Comparison of ENCODE assay signal across 25 mouse cellular contexts in genomic region chr12:80267962-80268361, GRCm38 (mm10).
"Had no signal": no experiment of that assay in that cellular context is flagged by ENCODE, and none has a peak within 500 bp of the region (broad histone marks: within the 10 kb centered on the region; RNA-seq: fewer than 3 reads in every experiment).

No protein-coding gene starts in this region.

- H3K9me3 ChIP-seq: heart, embryonic 13.5 days; heart, embryonic 15.5 days; hindbrain, embryonic 10.5 days; hindbrain, embryonic 12.5 days; kidney, embryonic 15.5 days; limb, embryonic 13.5 days; limb, embryonic 15.5 days had no signal

- H3K4me2 ChIP-seq: heart, embryonic 11.5 days; heart, embryonic 13.5 days; heart, embryonic 15.5 days; hindbrain, embryonic 12.5 days; hindbrain, embryonic 14.5 days; kidney, embryonic 15.5 days; limb, embryonic 13.5 days; limb, embryonic 15.5 days had no signal

- H3K9ac ChIP-seq: heart, embryonic 13.5 days; heart, embryonic 15.5 days; hindbrain, embryonic 12.5 days; hindbrain, embryonic 14.5 days; kidney, embryonic 15.5 days; limb, embryonic 13.5 days; limb, embryonic 15.5 days had no signal

- DNase-seq: gastrocnemius, adult 2 months; gastrocnemius, postnatal 10 days; gastrocnemius, postnatal 25 days; heart, adult 18-20 months; heart, postnatal 4 days; kidney, adult 11 months; kidney, adult 2 months; kidney, adult 9 months; kidney, postnatal 14 days; kidney, postnatal 36 days; left cerebral cortex, postnatal 4 days had no signal

- H3K36me3 ChIP-seq: heart, embryonic 13.5 days; heart, embryonic 15.5 days; hindbrain, embryonic 10.5 days; hindbrain, embryonic 12.5 days; kidney, embryonic 15.5 days; limb, embryonic 13.5 days; limb, embryonic 15.5 days had no signal

- H3K27me3 ChIP-seq: heart, embryonic 13.5 days; hindbrain, embryonic 12.5 days; kidney, embryonic 15.5 days; limb, embryonic 13.5 days; limb, embryonic 15.5 days had no signal

- H3K27ac ChIP-seq: gastrocnemius, adult 2 months; heart, embryonic 13.5 days; heart, embryonic 15.5 days; hindbrain, embryonic 10.5 days; hindbrain, embryonic 12.5 days; hindbrain, embryonic 14.5 days; kidney, embryonic 15.5 days; kidney, postnatal 0 days; layer of hippocampus, adult 2 months; limb, embryonic 13.5 days; limb, embryonic 15.5 days had no signal

- ATAC-seq: forebrain, embryonic 16.5 days; hindbrain, embryonic 16.5 days; intestine, embryonic 16.5 days had no signal

- H3K4me3 ChIP-seq: gastrocnemius, adult 2 months; heart, embryonic 13.5 days; heart, embryonic 15.5 days; hindbrain, embryonic 10.5 days; hindbrain, embryonic 12.5 days; kidney, embryonic 15.5 days; layer of hippocampus, adult 2 months; limb, embryonic 13.5 days; limb, embryonic 15.5 days had no signal
